Mouse (Mus musculus) megakaryocyte progenitor cell, adult 5-6 weeks (primary cell): ENCODE measurements around the gene Slc25a24. TPM values are rescaled to one million over a fixed set of nuclear protein-coding genes. Genes with fewer than 3 reads are reported as not detected.

Experiments used
- ATAC-seq: replicated peaks from 2 replicates; pipeline ENCODE4 v1.8.0; 2016; ENCODE audit warnings: mild to moderate bottlenecking, moderate TSS enrichment, inconsistent platforms; ENCODE audit not compliant: poor library complexity
- total RNA-seq, 2 experiments: library from RNA; stranded (forward) in 1 of 2; stranded (reverse) in 1 of 2; fragments of 157-497, 149-512 nt in 1 of 2; fragments of 200-1000 nt in 1 of 2; gene quantifications; 2 replicates each; pipeline versions ENCODE4 v1.2.3 to v1.2.4; 2015 to 2017

Slc25a24 gene
- total RNA-seq, 2 experiments from 2014 or later, result 16.1 to 17.2 TPM

GRCm38 (mm10) chr3:109165214-109165829 is 42.4 kb downstream of the Slc25a24 start:
- peak; percentile 86 for ATAC-seq

- peak; percentile 49 for ATAC-seq
Observed at GRCm38 (mm10) chr3:109169121-109169520, 46.2 kb downstream of the Slc25a24 start.

DNA sequence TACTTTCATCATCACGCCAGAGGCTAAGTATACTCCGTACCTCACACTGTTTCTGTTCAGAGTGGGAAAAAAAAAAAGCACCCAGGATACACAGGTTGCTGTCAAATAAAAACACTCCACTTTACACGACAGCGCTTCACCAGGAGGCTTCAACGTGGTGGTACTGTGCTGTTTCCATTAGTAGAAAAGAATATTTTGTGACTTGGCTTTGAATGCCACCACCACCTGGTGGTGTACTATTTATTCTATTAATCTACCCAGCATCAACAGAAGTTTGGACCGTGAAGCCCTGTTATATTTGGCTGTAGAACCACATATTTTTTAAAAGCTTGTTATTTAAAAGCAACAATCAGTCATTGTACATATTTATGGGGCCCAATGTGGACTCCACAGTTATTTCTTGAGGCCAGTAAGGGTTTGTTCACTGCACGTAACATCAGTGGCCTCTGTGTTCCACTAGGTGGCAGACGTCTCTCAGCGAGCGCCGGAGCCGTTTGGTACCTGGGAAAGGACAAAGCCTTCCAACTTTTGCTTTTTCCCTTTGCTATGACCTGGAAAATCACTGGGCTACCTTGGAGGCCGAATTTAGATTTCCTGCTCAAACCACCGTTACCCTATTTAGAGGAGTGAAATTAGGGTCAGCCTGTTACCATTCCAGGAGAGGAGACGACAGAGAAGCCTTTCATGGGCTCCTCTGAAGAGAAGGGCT is 48.3 kb downstream of the Slc25a24 start:
- ATAC-seq, result peak; percentile 87

- no peak for ATAC-seq
Observed at GRCm38 (mm10) chr3:109174394-109174793, 51.4 kb downstream of the Slc25a24 start.

DNA sequence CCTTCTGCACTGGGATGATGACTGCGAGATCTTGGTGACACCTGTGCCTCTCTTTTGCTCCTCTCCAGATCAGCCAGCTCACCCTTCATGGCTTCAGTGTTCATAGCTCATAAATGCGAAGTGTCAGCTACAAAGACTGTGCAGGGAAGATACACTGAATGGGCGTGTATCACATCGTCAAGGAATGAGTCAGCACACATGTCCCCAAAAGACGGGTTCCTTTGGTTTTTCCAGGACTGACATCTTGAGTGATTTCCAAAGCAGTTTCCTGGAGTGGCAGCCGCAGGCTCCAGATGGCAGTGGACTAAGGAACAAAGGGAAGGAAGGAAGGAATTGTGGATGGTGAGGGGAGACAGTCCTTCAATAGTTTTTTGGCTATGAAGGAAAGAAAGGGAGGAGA is 55.8 kb downstream of the Slc25a24 start:
- peak; percentile 58 for ATAC-seq

GRCm38 (mm10) chr3:109179528-109180076 is 56.7 kb downstream of the Slc25a24 start:
- ATAC-seq, result no peak

DNA sequence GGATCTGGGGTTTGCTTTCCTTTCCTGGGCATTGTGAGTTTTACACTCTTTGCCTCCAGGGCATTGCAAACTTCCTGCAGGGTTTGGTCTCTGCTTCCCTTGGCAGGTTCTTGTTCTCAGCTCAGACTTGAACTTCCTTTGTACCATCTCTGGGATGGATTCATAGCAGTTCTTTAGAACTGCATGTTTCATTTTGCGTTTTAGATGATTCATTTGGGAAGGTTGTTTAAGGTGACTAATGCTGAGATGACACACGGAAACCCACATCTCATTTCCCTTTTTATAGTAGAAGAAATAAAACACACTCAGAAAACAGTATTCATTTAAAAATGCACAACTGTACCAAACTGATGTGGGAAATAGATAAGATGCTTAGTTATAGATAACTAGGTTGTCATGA is 73.2 kb downstream of the Slc25a24 start:
- ATAC-seq, result peak; percentile 37; the same call in 1 of the 2 replicates

- no peak for ATAC-seq
Observed at GRCm38 (mm10) chr3:109199280-109199679, 76.3 kb downstream of the Slc25a24 start.

DNA sequence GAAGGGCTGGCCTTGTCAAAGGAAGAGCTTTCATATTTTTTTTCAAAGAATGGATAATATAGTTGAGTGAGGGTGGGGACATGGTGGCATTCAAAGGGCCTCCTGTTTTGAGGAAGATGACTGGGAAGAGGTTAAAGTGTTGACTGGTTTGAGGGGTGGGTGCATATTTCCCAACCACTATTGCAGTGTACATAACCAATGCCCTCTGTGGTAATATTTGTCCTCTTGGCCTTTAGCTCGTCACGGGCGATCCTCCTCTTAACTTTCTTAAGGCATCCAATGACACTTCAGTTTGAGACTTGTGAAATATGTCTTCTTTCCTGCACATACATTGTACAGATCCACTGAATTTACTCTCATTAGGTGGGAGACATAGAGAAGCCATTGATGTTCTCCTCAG is 89.4 kb downstream of the Slc25a24 start:
- peak; percentile 76 for ATAC-seq

DNA sequence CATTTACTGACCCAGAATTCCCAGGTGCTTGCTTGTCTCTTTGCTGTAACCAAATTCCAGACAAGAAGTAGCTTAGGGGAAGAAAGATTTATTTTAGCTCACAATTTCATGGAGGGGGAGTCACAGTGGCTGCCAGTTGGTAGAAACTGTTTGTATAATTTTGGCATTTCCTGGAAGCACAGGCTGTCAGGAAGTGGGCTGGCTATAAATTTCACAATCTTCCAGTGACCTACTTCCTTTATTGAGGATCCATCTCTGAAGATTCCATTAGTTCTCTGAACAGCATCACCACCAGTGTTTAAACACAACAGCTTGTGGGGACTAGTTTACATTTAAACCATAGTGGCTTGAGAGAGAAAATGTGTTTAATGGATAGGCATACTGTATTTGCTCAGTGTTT is 93.4 kb downstream of the Slc25a24 start:
- 0 out of 2 replicates have a peak, but pooled peaks have one; percentile 31 for ATAC-seq

Other genes starting within 250 kb of the Slc25a24 start
- gene Fndc7, start 233.1 kb upstream of the Slc25a24 start, total RNA-seq (2015), result 0.07 TPM in 1 of 2 replicates, not detected in the other
- gene Fndc7, start 233.1 kb upstream of the Slc25a24 start, total RNA-seq (2017), result 0.25 TPM in 1 of 2 replicates, not detected in the other
- gene Prpf38b, start 211.4 kb upstream of the Slc25a24 start, total RNA-seq (2015), result 138 and 148 TPM in 2 replicates
- 235 and 313 TPM in 2 replicates for gene Prpf38b, start 211.4 kb upstream of the Slc25a24 start, total RNA-seq (2017)
- gene Henmt1, start 183.3 kb upstream of the Slc25a24 start, total RNA-seq (2015), result 0.56 TPM in 1 of 2 replicates, not detected in the other
- gene Henmt1, start 183.3 kb upstream of the Slc25a24 start, total RNA-seq (2017), result 0.64 TPM in 1 of 2 replicates, not detected in the other
- not detected in 2 replicates for gene Gm9857, start 182.7 kb upstream of the Slc25a24 start, total RNA-seq (2015)
- not detected in 2 replicates for gene Gm9857, start 182.7 kb upstream of the Slc25a24 start, total RNA-seq (2017)
- gene Fam102b, start 95.5 kb upstream of the Slc25a24 start, total RNA-seq (2015), result 26.6 and 27.6 TPM in 2 replicates
- 31.1 and 34.7 TPM in 2 replicates for gene Fam102b, start 95.5 kb upstream of the Slc25a24 start, total RNA-seq (2017)
- gene Slc25a54, start 42.7 kb upstream of the Slc25a24 start, total RNA-seq (2015), result not detected in 2 replicates
- not detected in 2 replicates for gene Slc25a54, start 42.7 kb upstream of the Slc25a24 start, total RNA-seq (2017)
- gene Vav3, start 217.5 kb downstream of the Slc25a24 start, total RNA-seq (2015), result 56.5 and 64.3 TPM in 2 replicates
- gene Vav3, start 217.5 kb downstream of the Slc25a24 start, total RNA-seq (2017), result 62.2 and 78.0 TPM in 2 replicates